Mouse (Mus musculus): ENCODE measurements around the gene Tmtc1. TPM values are rescaled to one million over a fixed set of nuclear protein-coding genes. Genes with fewer than 3 reads are reported as not detected.

Gene Tmtc1
- polyA plus RNA-seq, 1 experiment from 2014 or later, result 2.8 TPM

- no peak for ATAC-seq (replicated peaks; ENCODE audit: low FRiP score, low TSS enrichment, low read depth)
- Histone ChIP-seq H3K36me3 (ENCODE audit: control insufficient read depth, insufficient read depth, low read length) (peaks cover 80% of the 10 kb centered on the region), H3K9ac (ENCODE audit: low read length) (no peak overlapping the region), H3K4me1 (replicated peaks; ENCODE audit: control insufficient read depth, insufficient read depth, low read length) (no peaks in the 10 kb centered on the region), H3K4me2 (ENCODE audit: low read length) (no peak overlapping the region), H3K4me3 (ENCODE audit: low read depth, low read length) (no peak overlapping the region), H3K9me3 (ENCODE audit: control insufficient read depth, low read length) (no peaks in the 10 kb centered on the region), H3K27ac (ENCODE audit: low read depth) (no peak overlapping the region), H3K27me3 (replicated peaks; ENCODE audit: control insufficient read depth, insufficient read depth, low read length) (no peaks in the 10 kb centered on the region)
- DNase-seq (ENCODE audit: low spot score), result no peak
- 93% methylated on average over 3 of the region's 3 CpGs for WGBS
Measured at GRCm38 (mm10) chr6:148199729-148200128, 244.5 kb downstream of the Tmtc1 start.

- Histone ChIP-seq H3K9ac (ENCODE audit: low read length) (no peak overlapping the region), H3K4me2 (ENCODE audit: low read length) (no peak overlapping the region), H3K4me3 (ENCODE audit: low read depth, low read length) (no peak overlapping the region), H3K4me1 (replicated peaks; ENCODE audit: control insufficient read depth, insufficient read depth, low read length) (no peaks in the 10 kb centered on the region), H3K9me3 (ENCODE audit: control insufficient read depth, low read length) (no peaks in the 10 kb centered on the region), H3K27ac (ENCODE audit: low read depth) (no peak overlapping the region), H3K36me3 (ENCODE audit: control insufficient read depth, insufficient read depth, low read length) (peaks cover 84% of the 10 kb centered on the region), H3K27me3 (replicated peaks; ENCODE audit: control insufficient read depth, insufficient read depth, low read length) (no peaks in the 10 kb centered on the region)
- DNase-seq (ENCODE audit: low spot score) (no peak), ATAC-seq (replicated peaks; ENCODE audit: low FRiP score, low TSS enrichment, low read depth) (no peak)
- WGBS, result 88% methylated on average over 2 of the region's 2 CpGs
Measured at GRCm38 (mm10) chr6:148199177-148199576, 245.0 kb downstream of the Tmtc1 start.

- Histone ChIP-seq H3K27me3 (replicated peaks; ENCODE audit: control insufficient read depth, insufficient read depth, low read length) (no peaks in the 10 kb centered on the region), H3K4me3 (ENCODE audit: low read depth, low read length) (no peak overlapping the region), H3K4me1 (replicated peaks; ENCODE audit: control insufficient read depth, insufficient read depth, low read length) (no peaks in the 10 kb centered on the region), H3K9me3 (ENCODE audit: control insufficient read depth, low read length) (no peaks in the 10 kb centered on the region), H3K27ac (ENCODE audit: low read depth) (no peak overlapping the region), H3K9ac (ENCODE audit: low read length) (no peak overlapping the region), H3K4me2 (ENCODE audit: low read length) (no peak overlapping the region), H3K36me3 (ENCODE audit: control insufficient read depth, insufficient read depth, low read length) (peaks cover 77% of the 10 kb centered on the region)
- DNase-seq (ENCODE audit: low spot score), result no peak
- WGBS, result 79% methylated on average over 6 of the region's 6 CpGs
- ATAC-seq (replicated peaks; ENCODE audit: low FRiP score, low TSS enrichment, low read depth), result no peak
Measured at GRCm38 (mm10) chr6:148193972-148194701, 250.1 kb downstream of the Tmtc1 start.

- no peak for ATAC-seq (replicated peaks; ENCODE audit: low FRiP score, low TSS enrichment, low read depth)
- H3K4me3 ChIP-seq (ENCODE audit: low read depth, low read length), result no peak overlapping the region
- no peak overlapping the region for H3K4me2 ChIP-seq (ENCODE audit: low read length)
- peaks cover 92% of the 10 kb centered on the region for H3K36me3 ChIP-seq (ENCODE audit: control insufficient read depth, insufficient read depth, low read length)
- H3K27ac ChIP-seq (ENCODE audit: low read depth), result no peak overlapping the region
- no peaks in the 10 kb centered on the region for H3K9me3 ChIP-seq (ENCODE audit: control insufficient read depth, low read length)
- no peaks in the 10 kb centered on the region for H3K4me1 ChIP-seq (replicated peaks; ENCODE audit: control insufficient read depth, insufficient read depth, low read length)
- WGBS, result 91% methylated on average over 1 of the region's 1 CpGs
- no peak for DNase-seq (ENCODE audit: low spot score)
- H3K9ac ChIP-seq (ENCODE audit: low read length), result no peak overlapping the region
- H3K27me3 ChIP-seq (replicated peaks; ENCODE audit: control insufficient read depth, insufficient read depth, low read length), result no peaks in the 10 kb centered on the region
Measured at GRCm38 (mm10) chr6:148185694-148186093, 258.5 kb downstream of the Tmtc1 start.

Other genes starting within 250 kb of the Tmtc1 start
- gene Ergic2, start 232.0 kb downstream of the Tmtc1 start, polyA plus RNA-seq (2014; fragmentation: Nextera tagmentation; extraction: Ambion mirVana), result 169 and 185 TPM in 2 replicates